Mouse (Mus musculus) midbrain, embryonic 14.5 days (tissue): ENCODE results near the gene Rlbp1. TPM values are rescaled to one million over a fixed set of nuclear protein-coding genes. Genes with fewer than 3 reads are reported as not detected.

Experiments
- ATAC-seq: fragments of 200-750 bp; cut with Nextera tagmentation; 2 replicates; pipeline ENCODE4 v1.8.0; 2017; ENCODE audit warnings: moderate number of reproducible peaks, moderate library complexity; ENCODE audit not compliant: low FRiP score, low TSS enrichment
- DNase-seq: peaks from one replicate; pipeline ENCODE4 v3.0.0-alpha.2; 2015
- H3K27ac ChIP-seq: fragments of 300-500 bp; sonication (generic); replicated peaks from 2 replicates; pipeline ENCODE4 v1.5.1; 2014; ENCODE audit warnings: mild to moderate bottlenecking, low read depth, low read length, moderate library complexity
- H3K27me3 ChIP-seq: fragments of 300-500 bp; sonication (generic); 2 replicates; pipeline ENCODE4 v1.6.1; 2014; ENCODE audit warnings: low read length, control low read depth, mixed read lengths; ENCODE audit not compliant: control insufficient read depth, insufficient read depth
- H3K36me3 ChIP-seq: fragments of 300-500 bp; sonication (generic); 2 replicates; pipeline ENCODE4 v1.6.1; 2014; ENCODE audit warnings: low read length, control low read depth; ENCODE audit not compliant: control insufficient read depth, insufficient read depth
- H3K4me1 ChIP-seq: fragments of 300-500 bp; sonication (generic); 2 replicates; pipeline ENCODE4 v1.6.1; 2014; ENCODE audit warnings: mild to moderate bottlenecking, antibody characterized with exemption, low read length, control low read depth; ENCODE audit not compliant: control insufficient read depth, insufficient read depth
- H3K4me2 ChIP-seq: fragments of 300-500 bp; sonication (generic); 2 replicates; pipeline ENCODE4 v1.6.1; 2014; ENCODE audit warnings: mild to moderate bottlenecking, low read length, moderate library complexity
- H3K4me3 ChIP-seq: fragments of 300-500 bp; sonication (generic); replicated peaks from 2 replicates; pipeline ENCODE4 v1.5.1; 2014; ENCODE audit warnings: low read depth, low read length
- H3K9ac ChIP-seq: fragments of 300-500 bp; sonication (generic); replicated peaks from 2 replicates; pipeline ENCODE4 v1.6.1; 2014; ENCODE audit warnings: mild to moderate bottlenecking, low read length, moderate library complexity
- H3K9me3 ChIP-seq: fragments of 300-500 bp; sonication (generic); 2 replicates; pipeline ENCODE4 v1.6.1; 2016; ENCODE audit warnings: low read length, control low read depth, mixed read lengths; ENCODE audit not compliant: control insufficient read depth
- WGBS: fragments of 180-500 bp; shearing (Covaris S2); extraction: QIAGEN DNeasy Blood & Tissue Kit; methylation state at CpG from one replicate; pipeline ENCODE4 v1.1.7; 2014; 5-methylcytosine and 5-hydroxymethylcytosine counted together
- polyA plus RNA-seq: library from polyadenylated mRNA; unstranded; fragments of >200 nt; fragmentation: Nextera tagmentation; extraction: Ambion mirVana; gene quantifications from 2 replicates; pipeline ENCODE4 v1.2.1, GENCODE M21; 2014

Gene Rlbp1
- polyA plus RNA-seq, 1 experiment from 2014 or later: 9.2 TPM

DNA sequence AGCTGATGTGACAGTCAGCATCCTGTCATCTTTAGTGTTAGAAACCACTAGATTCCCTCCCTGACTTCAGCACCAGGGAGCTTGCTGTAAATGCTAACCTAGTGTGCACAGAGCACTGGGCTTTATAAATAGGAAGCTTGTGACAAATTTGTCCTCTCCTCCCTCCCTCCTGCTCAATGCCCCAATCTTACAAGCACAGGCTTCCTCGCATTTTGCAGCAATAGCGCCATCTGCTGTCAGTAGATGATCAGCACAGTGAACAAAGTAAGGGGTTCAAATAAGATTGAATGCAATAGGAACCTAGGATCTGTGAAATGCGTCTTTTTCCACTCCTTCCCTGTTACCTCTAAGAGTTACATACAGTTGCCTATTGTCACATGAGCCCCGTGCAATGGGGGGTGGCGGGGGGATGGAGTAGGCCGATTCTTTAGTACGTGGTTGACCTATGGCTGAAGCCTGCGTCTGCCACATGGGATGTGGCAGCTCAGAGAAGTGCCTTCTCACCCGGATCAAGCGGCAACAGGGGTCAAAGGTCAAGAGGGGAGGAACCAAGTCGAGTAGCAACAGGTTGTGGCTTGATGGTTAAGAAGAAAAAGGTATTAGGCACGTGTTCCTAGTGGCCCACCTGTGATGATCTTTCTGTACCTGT, 37.0 kb downstream of the Rlbp1 start:
- H3K9ac ChIP-seq: no peak overlapping the region
- no peak overlapping the region for H3K27ac ChIP-seq
- H3K27me3 ChIP-seq: no peaks in the 10 kb centered on the region
- no peak overlapping the region for H3K4me3 ChIP-seq
- no peak overlapping the region for H3K4me2 ChIP-seq
- no peaks in the 10 kb centered on the region for H3K4me1 ChIP-seq
- peak; percentile 93 for DNase-seq
- WGBS: 33% methylated on average over 12 of the region's 12 CpGs
- peak; percentile 59; the same call in 1 of the 2 replicates for ATAC-seq
- no peaks in the 10 kb centered on the region for H3K9me3 ChIP-seq
- peaks cover 52% of the 10 kb centered on the region for H3K36me3 ChIP-seq

DNA sequence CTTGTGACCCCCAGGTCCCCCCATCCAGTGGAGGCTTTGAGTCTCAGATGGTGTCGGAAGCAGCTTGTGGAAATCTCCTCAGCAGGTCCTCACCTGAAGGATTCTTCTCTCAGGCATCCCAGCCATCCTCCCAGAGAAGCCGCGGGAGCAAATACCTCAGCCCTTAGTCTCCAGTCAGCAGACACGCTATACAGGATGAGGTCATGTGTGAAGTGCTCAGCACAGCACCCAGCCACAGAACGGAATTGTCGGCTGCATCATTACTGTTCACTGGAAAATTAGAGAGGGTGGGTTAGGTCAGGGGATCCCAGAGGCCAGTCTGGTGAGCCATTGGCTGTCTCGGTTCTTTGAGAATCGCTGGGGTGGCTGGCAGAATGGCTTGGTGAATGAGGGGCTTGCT, 38.0 kb downstream of the Rlbp1 start:
- H3K9me3 ChIP-seq: no peaks in the 10 kb centered on the region
- H3K36me3 ChIP-seq: peaks cover 44% of the 10 kb centered on the region
- H3K4me2 ChIP-seq: no peak overlapping the region
- WGBS: 88% methylated on average over 8 of the region's 8 CpGs
- H3K4me3 ChIP-seq: no peak overlapping the region
- H3K27me3 ChIP-seq: no peaks in the 10 kb centered on the region
- no peak for ATAC-seq
- H3K9ac ChIP-seq: no peak overlapping the region
- no peak overlapping the region for H3K27ac ChIP-seq
- DNase-seq: no peak
- no peaks in the 10 kb centered on the region for H3K4me1 ChIP-seq

DNA sequence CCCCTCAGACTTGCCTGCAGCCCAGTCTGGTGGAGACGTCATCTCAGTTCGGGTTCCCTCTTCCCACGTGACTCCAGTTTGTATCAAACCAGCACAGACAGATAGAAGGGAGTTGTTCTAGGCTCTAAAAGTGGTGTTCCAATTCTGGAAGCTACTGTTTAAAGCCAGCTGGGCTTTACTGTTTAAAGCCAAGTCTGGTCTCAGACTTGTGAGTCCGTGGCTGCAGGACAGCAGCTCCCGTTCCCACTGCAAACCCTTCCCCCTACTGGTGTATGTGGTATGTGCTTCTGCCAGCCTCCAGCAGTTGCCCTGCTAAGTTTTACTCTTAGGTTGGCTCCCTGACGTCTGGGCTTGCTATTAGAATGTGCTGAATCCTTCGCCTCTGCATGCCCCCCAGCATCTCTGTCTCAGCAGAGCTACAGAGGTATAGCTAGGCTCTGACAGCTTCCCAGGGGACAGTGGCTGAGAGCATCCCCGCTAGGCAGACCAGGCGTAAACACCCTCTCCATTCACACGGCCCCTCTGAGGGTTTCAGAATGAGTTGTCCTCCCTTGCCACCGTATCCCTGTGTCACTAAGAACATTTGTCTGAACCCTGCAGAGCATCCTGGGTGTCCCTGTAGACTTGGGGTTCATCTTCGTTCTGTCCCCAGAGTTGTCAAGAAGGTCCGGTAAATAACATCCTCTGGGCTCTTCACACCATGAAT, 39.6 kb downstream of the Rlbp1 start:
- DNase-seq (no peak), ATAC-seq (no peak)
- Histone ChIP-seq H3K9me3 (no peaks in the 10 kb centered on the region), H3K9ac (no peak overlapping the region), H3K4me2 (no peak overlapping the region), H3K4me3 (no peak overlapping the region), H3K4me1 (no peaks in the 10 kb centered on the region), H3K27ac (no peak overlapping the region), H3K27me3 (no peaks in the 10 kb centered on the region), H3K36me3 (peaks cover 35% of the 10 kb centered on the region)
- WGBS: 70% methylated on average over 13 of the region's 13 CpGs

- DNase-seq (no peak), ATAC-seq (no peak)
- no peaks in the 10 kb centered on the region for H3K4me1 ChIP-seq
- H3K4me3 ChIP-seq: no peak overlapping the region
- H3K27ac ChIP-seq: no peak overlapping the region
- no peak overlapping the region for H3K4me2 ChIP-seq
- no peaks in the 10 kb centered on the region for H3K9me3 ChIP-seq
- no peak overlapping the region for H3K9ac ChIP-seq
- WGBS: 82% methylated on average over 8 of the region's 8 CpGs
- H3K36me3 ChIP-seq: peaks cover 30% of the 10 kb centered on the region
- H3K27me3 ChIP-seq: no peaks in the 10 kb centered on the region
Observed at GRCm38 (mm10) chr7:79346555-79347075, 40.2 kb downstream of the Rlbp1 start.

- no peak overlapping the region for H3K9ac ChIP-seq
- H3K4me1 ChIP-seq: no peaks in the 10 kb centered on the region
- 54% methylated on average over 4 of the region's 4 CpGs for WGBS
- DNase-seq (peak; percentile 65), ATAC-seq (no peak)
- no peak overlapping the region for H3K4me2 ChIP-seq
- H3K27me3 ChIP-seq: no peaks in the 10 kb centered on the region
- no peaks in the 10 kb centered on the region for H3K9me3 ChIP-seq
- H3K4me3 ChIP-seq: no peak overlapping the region
- peaks cover 28% of the 10 kb centered on the region for H3K36me3 ChIP-seq
- no peak overlapping the region for H3K27ac ChIP-seq
Observed at GRCm38 (mm10) chr7:79345902-79346301, 40.9 kb downstream of the Rlbp1 start.

- Histone ChIP-seq H3K27ac (no peak overlapping the region), H3K9me3 (no peaks in the 10 kb centered on the region), H3K36me3 (peaks cover 16% of the 10 kb centered on the region), H3K9ac (no peak overlapping the region), H3K4me1 (no peaks in the 10 kb centered on the region), H3K27me3 (no peaks in the 10 kb centered on the region), H3K4me2 (no peak overlapping the region), H3K4me3 (no peak overlapping the region)
- ATAC-seq (no peak), DNase-seq (no peak)
- 96% methylated on average over 8 of the region's 8 CpGs for WGBS
Observed at GRCm38 (mm10) chr7:79336362-79336910, 50.4 kb downstream of the Rlbp1 start.

DNA sequence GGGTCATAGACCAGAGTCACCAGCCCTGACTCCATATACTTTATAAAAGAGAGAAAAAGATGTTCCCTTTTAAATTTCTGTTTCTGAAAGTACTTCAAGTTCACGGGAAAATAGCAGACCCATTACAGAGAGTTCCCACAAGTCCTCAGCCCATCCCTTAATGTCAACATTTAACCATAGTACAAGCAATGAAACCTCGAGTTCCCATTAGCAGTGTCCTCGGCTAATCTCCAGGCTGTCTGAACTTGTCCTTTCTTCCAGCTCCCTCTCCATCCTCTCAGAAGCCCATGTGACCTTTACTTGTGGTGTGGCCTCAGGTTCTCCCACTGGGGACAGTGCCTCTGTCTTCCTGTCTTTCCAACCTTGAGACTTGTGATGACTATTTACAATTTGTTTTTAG, 53.4 kb downstream of the Rlbp1 start:
- Histone ChIP-seq H3K9ac (no peak overlapping the region), H3K4me2 (no peak overlapping the region)

GRCm38 (mm10) chr7:79331197-79331596, 55.7 kb downstream of the Rlbp1 start:
- H3K9ac ChIP-seq: no peak overlapping the region
- H3K27ac ChIP-seq: peak overlapping the region; percentile 57; the same call in 1 of the 2 replicates
- WGBS: 18% methylated on average over 10 of the region's 10 CpGs
- peaks cover 3% of the 10 kb centered on the region; the same call in 1 of the 2 replicates for H3K4me1 ChIP-seq
- no peak overlapping the region for H3K4me2 ChIP-seq
- no peaks in the 10 kb centered on the region for H3K27me3 ChIP-seq
- H3K4me3 ChIP-seq: no peak overlapping the region
- peak; percentile 49 for DNase-seq
- no peaks in the 10 kb centered on the region for H3K9me3 ChIP-seq
- no peak for ATAC-seq
- peaks cover 43% of the 10 kb centered on the region for H3K36me3 ChIP-seq

More for the DNA sequence above, 53.4 kb downstream of the Rlbp1 start:
- Histone ChIP-seq H3K36me3 (peaks cover 31% of the 10 kb centered on the region), H3K4me1 (peaks cover 3% of the 10 kb centered on the region; the same call in 1 of the 2 replicates), H3K27ac (no peak overlapping the region), H3K9me3 (no peaks in the 10 kb centered on the region), H3K27me3 (no peaks in the 10 kb centered on the region), H3K4me3 (no peak overlapping the region)
- 76% methylated on average over 3 of the region's 3 CpGs for WGBS
- no peak for ATAC-seq
- DNase-seq: no peak
